8 mouse cellular contexts compared by ENCODE assay signal in genomic region chr10:99229031-99229684, GRCm38 (mm10). TPM values are rescaled to one million over a fixed set of nuclear protein-coding genes. Genes with fewer than 3 reads are reported as not detected.
A peak's percentile ranks its signal among the peaks of the same experiment; 100 is the strongest.
DNase-seq lines count a peak whose midpoint lies in the region; ATAC-seq and TF ChIP-seq lines count a peak whose summit lies in the region.

No protein-coding gene starts in this region.

- peaks cover 39% of the 10 kb centered on the region for H3K4me1 ChIP-seq in forebrain, embryonic 10.5 days
- H3K4me1 ChIP-seq in forebrain, embryonic 13.5 days, result peaks cover 15% of the 10 kb centered on the region
- peaks cover 19% of the 10 kb centered on the region for H3K4me1 ChIP-seq in intestine, embryonic 16.5 days (ENCODE audit: control insufficient read depth, insufficient read depth, low read length)
- peaks cover 23% of the 10 kb centered on the region for H3K4me1 ChIP-seq in lung, embryonic 16.5 days (replicated peaks; ENCODE audit: control insufficient read depth, insufficient read depth, low read length)
- H3K4me1 ChIP-seq in stomach, postnatal 0 days (replicated peaks; ENCODE audit: control insufficient read depth, insufficient read depth), result peaks cover 3% of the 10 kb centered on the region; the same call in 1 of the 2 replicates

- peak; percentile 34 for DNase-seq in forebrain, embryonic 10.5 days (ENCODE audit: extremely low spot score, low spot score)
- no peak for DNase-seq in stomach, postnatal 0 days (ENCODE audit: low spot score)
- DNase-seq in MN1 (ENCODE audit: low spot score), result no peak
- DNase-seq in spleen, postnatal 10 days (ENCODE audit: low spot score in 2 of 2), result no peak

- H3K4me2 ChIP-seq in forebrain, embryonic 13.5 days, result no peak overlapping the region
- 0 out of 2 replicates have a peak overlapping the region, but pooled peaks have one; percentile 20 for H3K4me2 ChIP-seq in intestine, embryonic 16.5 days (ENCODE audit: low read depth, low read length)
- peak overlapping the region; percentile 51 for H3K4me2 ChIP-seq in lung, embryonic 16.5 days (ENCODE audit: low read depth, low read length)
- H3K4me2 ChIP-seq in stomach, postnatal 0 days (replicated peaks; ENCODE audit: low read depth), result peak overlapping the region; percentile 9; the same call in 1 of the 2 replicates

- peaks cover 7% of the 10 kb centered on the region; the same call in 1 of the 2 replicates for H3K27me3 ChIP-seq in forebrain, embryonic 10.5 days (ENCODE audit: poor library complexity, severe bottlenecking)
- H3K27me3 ChIP-seq in forebrain, embryonic 13.5 days, result 0 out of 2 replicates have a peak, but pooled peaks cover 8% of the 10 kb centered on the region
- H3K27me3 ChIP-seq in intestine, embryonic 16.5 days (replicated peaks; ENCODE audit: control insufficient read depth, insufficient read depth, low read length), result no peaks in the 10 kb centered on the region
- no peaks in the 10 kb centered on the region for H3K27me3 ChIP-seq in lung, embryonic 16.5 days (ENCODE audit: control insufficient read depth, insufficient read depth, low read depth, low read length)
- H3K27me3 ChIP-seq in stomach, postnatal 0 days (ENCODE audit: control insufficient read depth, insufficient read depth, low read length), result no peaks in the 10 kb centered on the region

- ATAC-seq in forebrain, embryonic 13.5 days, result no peak
- ATAC-seq in granulocyte monocyte progenitor cell, adult 5-6 weeks (replicated peaks; ENCODE audit: poor library complexity, severe bottlenecking), result peak; percentile 45
- peak; percentile 32; the same call in 1 of the 2 replicates for ATAC-seq in intestine, embryonic 16.5 days
- ATAC-seq in lung, embryonic 16.5 days (ENCODE audit: low read depth), result peak; percentile 88
- ATAC-seq in stomach, postnatal 0 days (ENCODE audit: low FRiP score, low TSS enrichment), result peak; percentile 65

- TF ChIP-seq EP300 in stomach, postnatal 0 days (optimal IDR thresholded peaks at IDR 0.05), result no peak

- peak overlapping the region; percentile 68 for H3K27ac ChIP-seq in forebrain, embryonic 10.5 days
- H3K27ac ChIP-seq in forebrain, embryonic 13.5 days, result no peak overlapping the region
- peak overlapping the region; percentile 35; the same call in 1 of the 2 replicates for H3K27ac ChIP-seq in intestine, embryonic 16.5 days (ENCODE audit: low read length)
- H3K27ac ChIP-seq in lung, embryonic 16.5 days (ENCODE audit: low read length), result peak overlapping the region; percentile 96
- peak overlapping the region; percentile 65 for H3K27ac ChIP-seq in stomach, postnatal 0 days (replicated peaks)

- H3K9ac ChIP-seq in forebrain, embryonic 13.5 days, result no peak overlapping the region
- no peak overlapping the region for H3K9ac ChIP-seq in intestine, embryonic 16.5 days (ENCODE audit: low read depth, low read length)
- H3K9ac ChIP-seq in lung, embryonic 16.5 days (ENCODE audit: low read length), result peak overlapping the region; percentile 6; the same call in 1 of the 2 replicates
- no peak overlapping the region for H3K9ac ChIP-seq in stomach, postnatal 0 days (ENCODE audit: low read length)

- no peaks in the 10 kb centered on the region for H3K36me3 ChIP-seq in forebrain, embryonic 10.5 days (replicated peaks)
- no peaks in the 10 kb centered on the region for H3K36me3 ChIP-seq in forebrain, embryonic 13.5 days (ENCODE audit: poor library complexity, severe bottlenecking)
- H3K36me3 ChIP-seq in intestine, embryonic 16.5 days (ENCODE audit: control insufficient read depth, insufficient read depth, low read length), result no peaks in the 10 kb centered on the region
- no peaks in the 10 kb centered on the region for H3K36me3 ChIP-seq in lung, embryonic 16.5 days (ENCODE audit: control insufficient read depth, insufficient read depth, low read length)
- no peaks in the 10 kb centered on the region for H3K36me3 ChIP-seq in stomach, postnatal 0 days (ENCODE audit: control insufficient read depth, insufficient read depth, low read length)

- no peaks in the 10 kb centered on the region for H3K9me3 ChIP-seq in forebrain, embryonic 10.5 days
- no peaks in the 10 kb centered on the region for H3K9me3 ChIP-seq in forebrain, embryonic 13.5 days (replicated peaks)
- no peaks in the 10 kb centered on the region for H3K9me3 ChIP-seq in intestine, embryonic 16.5 days (ENCODE audit: control insufficient read depth, low read length)
- H3K9me3 ChIP-seq in lung, embryonic 16.5 days (ENCODE audit: control insufficient read depth, low read length), result no peaks in the 10 kb centered on the region
- H3K9me3 ChIP-seq in stomach, postnatal 0 days (ENCODE audit: control insufficient read depth, low read length), result no peaks in the 10 kb centered on the region

- TF ChIP-seq CTCF in stomach, postnatal 0 days (IDR thresholded peaks at IDR 0.05; ENCODE audit: low read depth), result no peak

- peak overlapping the region; percentile 14; the same call in 1 of the 2 replicates for H3K4me3 ChIP-seq in forebrain, embryonic 10.5 days
- H3K4me3 ChIP-seq in forebrain, embryonic 13.5 days, result no peak overlapping the region
- no peak overlapping the region for H3K4me3 ChIP-seq in intestine, embryonic 16.5 days (ENCODE audit: low read length)
- H3K4me3 ChIP-seq in lung, embryonic 16.5 days (ENCODE audit: low read length), result peak overlapping the region; percentile 23; the same call in 1 of the 2 replicates
- no peak overlapping the region for H3K4me3 ChIP-seq in stomach, postnatal 0 days (ENCODE audit: low read depth, low read length)

- WGBS in forebrain, embryonic 10.5 days, result 20% methylated on average over 16 of the region's 16 CpGs
- 19% methylated on average over 16 of the region's 16 CpGs for WGBS in forebrain, embryonic 13.5 days
- 23% methylated on average over 16 of the region's 16 CpGs for WGBS in intestine, embryonic 16.5 days
- WGBS in lung, embryonic 16.5 days, result 9% methylated on average over 16 of the region's 16 CpGs
- 22% methylated on average over 16 of the region's 16 CpGs for WGBS in stomach, postnatal 0 days

RNA-seq across cellular contexts. Expression of gene Dusp6, which starts 33.9 kb away (rescaled TPM):
- 97.6 and 116 TPM in 2 replicates for polyA plus RNA-seq in forebrain, embryonic 10.5 days (2016; fragmentation: Nextera tagmentation; extraction: Ambion mirVana)
- polyA plus RNA-seq in forebrain, embryonic 13.5 days (2015; fragmentation: Nextera tagmentation; extraction: Ambion mirVana), result 24.9 and 26.8 TPM in 2 replicates
- 11.6 and 12.2 TPM in 2 replicates for total RNA-seq in granulocyte monocyte progenitor cell, adult 5-6 weeks (2014; fragmentation: Nextera tagmentation)
- total RNA-seq in granulocyte monocyte progenitor cell, adult 5-6 weeks (2017), result 20.0 and 26.9 TPM in 2 replicates
- polyA plus RNA-seq in intestine, embryonic 16.5 days (2015; fragmentation: Nextera tagmentation; extraction: Ambion mirVana), result 37.2 and 37.5 TPM in 2 replicates
- polyA plus RNA-seq in lung, embryonic 16.5 days (2015; fragmentation: Nextera tagmentation; extraction: Ambion mirVana), result 79.3 and 80.3 TPM in 2 replicates
- polyA plus RNA-seq in stomach, postnatal 0 days (2015; fragmentation: Nextera tagmentation; extraction: Ambion mirVana), result 17.4 and 18.7 TPM in 2 replicates

Comparison
In these comparisons a context has a peak if more than half of its experiments do, and no peak if none do; other contexts are left out.
1. H3K4me3 ChIP-seq: peak in forebrain, embryonic 10.5 days (single experiment) and lung, embryonic 16.5 days (single experiment); none in forebrain, embryonic 13.5 days (single experiment), intestine, embryonic 16.5 days (single experiment) and stomach, postnatal 0 days (single experiment).